Mouse (Mus musculus) cerebellum, postnatal 14 days (tissue): Measurements from ENCODE around the gene Grm5.
A peak's percentile ranks its signal among the peaks of the same experiment; 100 is the strongest.

Experiments
- DNase-seq, 2 experiments: peaks; one replicate each; pipeline ENCODE4 v3.0.0; 2021; ENCODE audit warnings: mixed read lengths in 2 of 2

Grm5 gene

GRCm38 (mm10) chr7:87583868-87584267 lies at the start of gene Grm5:
Gene Grm5 (plus strand): TSS chr7:87584168.
- no peak for DNase-seq

- DNase-seq: peak; percentile 14 to 30
Observed at GRCm38 (mm10) chr7:87539031-87539430, 44.9 kb upstream of the Grm5 start.

GRCm38 (mm10) chr7:87565300-87565699 lies 18.7 kb upstream of the Grm5 start:
- DNase-seq: peak; percentile 73 to 83

- peak; percentile 22 to 58 for DNase-seq
Observed at GRCm38 (mm10) chr7:87566476-87566875, 17.5 kb upstream of the Grm5 start.

GRCm38 (mm10) chr7:87584281-87584701 lies 323 bp downstream of the Grm5 start:
- DNase-seq: peak; percentile 72 to 74

GRCm38 (mm10) chr7:87586271-87586937 lies 2.4 kb downstream of the Grm5 start:
- peak; percentile 30 to 43 for DNase-seq

GRCm38 (mm10) chr7:87587976-87588375 lies 4.0 kb downstream of the Grm5 start:
- no peak for DNase-seq

- no peak for DNase-seq
Observed at GRCm38 (mm10) chr7:87626251-87626650, 42.3 kb downstream of the Grm5 start.

- DNase-seq: no peak
Observed at GRCm38 (mm10) chr7:87635530-87635929, 51.6 kb downstream of the Grm5 start.

GRCm38 (mm10) chr7:87650610-87651009 lies 66.6 kb downstream of the Grm5 start:
- no peak for DNase-seq

GRCm38 (mm10) chr7:87661794-87662193 lies 77.8 kb downstream of the Grm5 start:
- no peak for DNase-seq

- peak; percentile 8 to 30 for DNase-seq
Observed at GRCm38 (mm10) chr7:87664041-87664440, 80.1 kb downstream of the Grm5 start.

GRCm38 (mm10) chr7:87716393-87716792 lies 132.4 kb downstream of the Grm5 start:
- peak in 1 of 2 experiments; percentile 5 for DNase-seq

GRCm38 (mm10) chr7:87718631-87719030 lies 134.7 kb downstream of the Grm5 start:
- no peak for DNase-seq

GRCm38 (mm10) chr7:87734511-87734910 lies 150.5 kb downstream of the Grm5 start:
- DNase-seq: no peak

- no peak for DNase-seq
Observed at GRCm38 (mm10) chr7:87761945-87762344, 178.0 kb downstream of the Grm5 start.

GRCm38 (mm10) chr7:87762376-87762775 lies 178.4 kb downstream of the Grm5 start:
- no peak for DNase-seq

- no peak for DNase-seq
Observed at GRCm38 (mm10) chr7:87787560-87787959, 203.6 kb downstream of the Grm5 start.

GRCm38 (mm10) chr7:87788963-87789362 lies 205.0 kb downstream of the Grm5 start:
- no peak for DNase-seq

GRCm38 (mm10) chr7:87793896-87794295 lies 209.9 kb downstream of the Grm5 start:
- no peak for DNase-seq

- DNase-seq: no peak
Observed at GRCm38 (mm10) chr7:87824898-87825297, 240.9 kb downstream of the Grm5 start.

GRCm38 (mm10) chr7:87834669-87835068 lies 250.7 kb downstream of the Grm5 start:
- no peak for DNase-seq

- DNase-seq: no peak
Observed at GRCm38 (mm10) chr7:87838579-87838978, 254.6 kb downstream of the Grm5 start.

- DNase-seq: no peak
Observed at GRCm38 (mm10) chr7:87843496-87843895, 259.5 kb downstream of the Grm5 start.

GRCm38 (mm10) chr7:87846082-87846481 lies 262.1 kb downstream of the Grm5 start:
- DNase-seq: no peak
